Mouse (Mus musculus) lung, embryonic 14.5 days (tissue): Measurements from ENCODE around the gene Gigyf1. TPM values are rescaled to one million over a fixed set of nuclear protein-coding genes. Genes with fewer than 3 reads are reported as not detected.

Source experiments
- ATAC-seq: fragments of 200-750 bp; cut with Nextera tagmentation; 2 replicates; pipeline ENCODE4 v1.8.0; 2017; ENCODE audit warnings: mild to moderate bottlenecking, moderate TSS enrichment, moderate library complexity; ENCODE audit not compliant: insufficient read depth
- DNase-seq: peaks from one replicate; pipeline ENCODE4 v3.0.0-alpha.2; 2015
- H3K27ac ChIP-seq: fragments of 300-500 bp; sonication (generic); 2 replicates; pipeline ENCODE4 v1.5.1; 2014; ENCODE audit warnings: low read depth, mild to moderate bottlenecking, moderate library complexity
- H3K27me3 ChIP-seq: fragments of 300-500 bp; sonication (generic); 2 replicates; pipeline ENCODE4 v1.6.1; 2014; ENCODE audit warnings: low read length, control low read depth; ENCODE audit not compliant: insufficient read depth
- H3K36me3 ChIP-seq: fragments of 300-500 bp; sonication (generic); 2 replicates; pipeline ENCODE4 v1.6.1; 2014; ENCODE audit warnings: control low read depth; ENCODE audit not compliant: insufficient read depth
- H3K4me1 ChIP-seq: fragments of 300-500 bp; sonication (generic); 2 replicates; pipeline ENCODE4 v1.6.1; 2014; ENCODE audit warnings: antibody characterized with exemption, control low read depth; ENCODE audit not compliant: insufficient read depth
- H3K4me2 ChIP-seq: fragments of 300-500 bp; sonication (generic); 2 replicates; pipeline ENCODE4 v1.6.1; 2014; ENCODE audit warnings: mild to moderate bottlenecking
- H3K4me3 ChIP-seq: fragments of 300-500 bp; sonication (generic); 2 replicates; pipeline ENCODE4 v1.5.1; 2014; ENCODE audit warnings: low read depth, low read length
- H3K9ac ChIP-seq: fragments of 300-500 bp; sonication (generic); 2 replicates; pipeline ENCODE4 v1.6.1; 2014
- H3K9me3 ChIP-seq: fragments of 300-500 bp; sonication (generic); 2 replicates; pipeline ENCODE4 v1.6.1; 2016; ENCODE audit warnings: low read depth, low read length, control low read depth
- CTCF ChIP-seq: IDR thresholded peaks from 2 replicates; pipeline ENCODE4 v1.5.1; 2016; ENCODE audit warnings: antibody characterized with exemption, low read depth
- WGBS: fragments of 180-500 bp; shearing (Covaris S2); extraction: QIAGEN DNeasy Blood & Tissue Kit; methylation state at CpG from one replicate; pipeline ENCODE4 v1.1.7; 2014; 5-methylcytosine and 5-hydroxymethylcytosine counted together
- polyA plus RNA-seq: library from polyadenylated mRNA; unstranded; fragments of >200 nt; fragmentation: Nextera tagmentation; extraction: Ambion mirVana; gene quantifications from 2 replicates; pipeline ENCODE4 v1.2.1, GENCODE M21; 2014

The Gigyf1 gene
- polyA plus RNA-seq, 1 experiment from 2014 or later: 11.1 TPM

GRCm38 (mm10) chr5:137514811-137515210 is 3.5 kb upstream of the Gigyf1 start:
- DNase-seq (no peak), ATAC-seq (no peak)
- Histone ChIP-seq H3K27me3 (no peaks in the 10 kb centered on the region), H3K9ac (no peak overlapping the region), H3K4me1 (0 out of 2 replicates have a peak, but pooled peaks cover 10% of the 10 kb centered on the region), H3K36me3 (peaks cover 34% of the 10 kb centered on the region), H3K9me3 (no peaks in the 10 kb centered on the region), H3K4me3 (no peak overlapping the region), H3K4me2 (no peak overlapping the region), H3K27ac (no peak overlapping the region)
- no peak for TF ChIP-seq CTCF
- WGBS: 72% methylated on average over 3 of the region's 3 CpGs

DNA sequence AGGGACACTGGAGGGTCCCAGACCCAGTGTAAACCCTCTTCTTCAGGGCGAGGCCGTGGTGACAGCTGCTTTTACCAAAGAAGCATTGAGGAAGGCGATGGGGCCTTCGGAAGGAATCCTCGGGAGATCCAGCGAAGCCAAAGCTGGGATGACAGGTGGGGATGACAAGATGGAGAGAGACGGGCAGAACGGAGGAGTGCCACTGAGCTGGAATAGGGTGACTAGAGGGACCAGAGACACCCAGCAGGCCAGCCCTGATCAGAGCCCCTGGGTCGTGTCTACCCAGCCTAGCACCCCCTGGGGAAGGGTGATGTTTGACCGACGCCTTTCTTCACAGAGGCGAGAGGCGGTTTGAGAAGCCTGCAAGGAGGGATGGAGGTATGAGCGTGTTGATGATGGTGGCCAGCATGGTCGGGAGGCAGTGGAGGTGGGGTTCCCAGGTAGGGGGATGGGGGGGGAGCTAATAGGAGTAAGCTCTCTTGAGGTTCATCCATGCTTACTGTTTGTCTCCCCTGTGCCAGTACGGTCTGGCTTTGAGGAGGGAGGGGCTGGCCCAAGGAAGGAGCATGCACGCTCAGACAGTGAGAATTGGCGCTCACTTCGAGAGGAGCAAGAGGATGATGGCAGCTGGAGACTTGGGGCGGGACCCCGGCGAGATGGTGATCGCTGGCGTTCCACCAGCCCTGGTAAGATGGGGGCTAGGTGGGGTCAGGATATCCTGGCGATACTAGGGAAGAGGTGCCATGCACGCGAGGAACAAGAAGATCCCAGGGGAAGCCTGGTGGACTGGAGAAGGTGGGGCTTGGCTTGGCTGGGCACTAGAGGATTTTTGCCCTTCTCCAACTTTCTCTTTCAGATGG is 1.6 kb downstream of the Gigyf1 start:
- Histone ChIP-seq H3K9ac (no peak overlapping the region), H3K4me2 (no peak overlapping the region), H3K36me3 (peaks cover 77% of the 10 kb centered on the region), H3K27ac (no peak overlapping the region), H3K27me3 (no peaks in the 10 kb centered on the region), H3K9me3 (no peaks in the 10 kb centered on the region), H3K4me3 (no peak overlapping the region), H3K4me1 (no peaks in the 10 kb centered on the region)
- ATAC-seq: no peak
- DNase-seq: no peak
- 89% methylated on average over 27 of the region's 27 CpGs for WGBS
- TF ChIP-seq CTCF: no peak

DNA sequence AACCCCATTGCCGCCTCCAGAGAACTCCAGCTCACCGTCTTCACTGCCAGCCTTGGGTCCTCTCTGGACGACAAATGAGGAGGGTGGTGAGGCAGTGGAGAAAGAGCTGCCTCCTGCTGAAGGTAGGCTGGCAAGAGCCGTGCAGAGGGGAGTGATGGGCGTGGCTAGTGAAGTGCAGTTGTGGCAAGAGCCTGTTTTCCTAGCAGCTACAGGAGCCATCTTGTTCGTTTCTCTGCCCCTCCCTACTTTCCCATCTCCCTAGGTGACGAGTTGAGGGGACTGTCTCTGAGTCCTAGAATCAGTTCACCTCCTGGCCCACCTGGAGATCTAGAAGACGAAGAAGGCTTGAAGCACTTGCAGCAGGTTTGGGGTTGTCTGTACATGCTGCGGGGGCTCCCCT is 3.5 kb downstream of the Gigyf1 start:
- H3K9me3 ChIP-seq: no peaks in the 10 kb centered on the region
- no peak overlapping the region for H3K9ac ChIP-seq
- peaks cover 97% of the 10 kb centered on the region for H3K36me3 ChIP-seq
- ATAC-seq (no peak), DNase-seq (no peak)
- no peaks in the 10 kb centered on the region for H3K27me3 ChIP-seq
- no peak overlapping the region for H3K4me3 ChIP-seq
- no peak overlapping the region for H3K4me2 ChIP-seq
- WGBS: 64% methylated on average over 9 of the region's 9 CpGs
- H3K4me1 ChIP-seq: no peaks in the 10 kb centered on the region
- H3K27ac ChIP-seq: no peak overlapping the region
- no peak for TF ChIP-seq CTCF

- H3K4me1 ChIP-seq: no peaks in the 10 kb centered on the region
Measured at GRCm38 (mm10) chr5:137522711-137523110, 4.4 kb downstream of the Gigyf1 start.

DNA sequence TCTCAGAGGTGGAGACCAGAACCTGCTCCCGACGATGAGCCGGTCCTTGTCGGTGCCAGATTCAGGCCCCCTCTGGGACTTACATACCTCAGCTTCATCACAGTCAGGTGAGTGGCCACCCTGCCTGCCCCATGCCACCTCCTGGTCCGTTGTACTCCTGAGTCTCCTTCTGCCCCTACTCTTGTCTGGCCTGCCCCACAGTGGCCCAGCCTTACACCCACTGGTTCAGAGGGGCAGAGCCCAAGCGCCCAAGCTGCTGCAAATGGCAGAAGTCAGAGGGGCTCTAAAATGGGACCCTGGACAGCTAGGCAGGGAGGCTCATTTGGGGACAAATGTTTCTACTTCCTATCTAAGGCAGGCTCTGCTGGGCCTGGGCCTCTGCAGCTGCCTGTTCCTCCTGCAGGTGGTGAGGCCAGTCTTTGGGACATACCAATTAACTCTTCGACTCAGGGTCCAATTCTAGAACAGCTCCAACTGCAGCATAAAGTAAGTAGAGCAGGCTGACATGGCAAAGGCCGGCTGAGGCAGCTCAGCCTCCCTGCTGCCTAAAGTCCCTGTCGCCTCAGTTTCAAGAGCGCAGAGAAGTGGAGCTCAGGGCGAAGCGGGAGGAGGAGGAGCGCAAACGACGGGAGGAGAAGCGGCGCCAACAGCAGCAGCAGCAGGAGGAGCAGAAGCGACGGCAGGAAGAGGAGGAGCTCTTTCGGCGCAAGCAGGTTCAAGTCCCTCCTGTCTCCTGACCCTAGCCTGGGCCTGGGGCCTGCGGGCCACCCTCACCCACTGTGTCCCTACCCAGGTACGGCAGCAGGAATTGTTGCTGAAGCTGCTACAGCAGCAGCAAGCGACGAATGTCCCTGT is 5.3 kb downstream of the Gigyf1 start:
- no peak; the same call in 1 of the 2 replicates for TF ChIP-seq CTCF
- DNase-seq (no peak), ATAC-seq (no peak)
- H3K27ac ChIP-seq: no peak overlapping the region
- H3K4me3 ChIP-seq: no peak overlapping the region
- H3K9me3 ChIP-seq: no peaks in the 10 kb centered on the region
- H3K9ac ChIP-seq: no peak overlapping the region
- no peak overlapping the region for H3K4me2 ChIP-seq
- H3K36me3 ChIP-seq: peaks cover 100% of the 10 kb centered on the region
- H3K4me1 ChIP-seq: no peaks in the 10 kb centered on the region
- no peaks in the 10 kb centered on the region for H3K27me3 ChIP-seq
- WGBS: 75% methylated on average over 25 of the region's 25 CpGs

More at GRCm38 (mm10) chr5:137522711-137523110, 4.4 kb downstream of the Gigyf1 start:
- H3K4me3 ChIP-seq: no peak overlapping the region
- H3K4me2 ChIP-seq: no peak overlapping the region
- peaks cover 99% of the 10 kb centered on the region for H3K36me3 ChIP-seq
- DNase-seq (no peak), ATAC-seq (no peak)
- no peaks in the 10 kb centered on the region for H3K27me3 ChIP-seq
- H3K27ac ChIP-seq: no peak overlapping the region
- H3K9ac ChIP-seq: no peak overlapping the region
- WGBS: 76% methylated on average over 11 of the region's 11 CpGs
- no peak for TF ChIP-seq CTCF
- H3K9me3 ChIP-seq: no peaks in the 10 kb centered on the region

- TF ChIP-seq CTCF: no peak
- ATAC-seq (no peak), DNase-seq (no peak)
- no peak overlapping the region for H3K9ac ChIP-seq
- H3K9me3 ChIP-seq: no peaks in the 10 kb centered on the region
- 82% methylated on average over 8 of the region's 8 CpGs for WGBS
- peaks cover 100% of the 10 kb centered on the region for H3K36me3 ChIP-seq
- H3K27ac ChIP-seq: no peak overlapping the region
- H3K4me2 ChIP-seq: no peak overlapping the region
- no peaks in the 10 kb centered on the region for H3K4me1 ChIP-seq
- H3K27me3 ChIP-seq: no peaks in the 10 kb centered on the region
- no peak overlapping the region for H3K4me3 ChIP-seq
Measured at GRCm38 (mm10) chr5:137524251-137524515, 5.8 kb downstream of the Gigyf1 start.

- Histone ChIP-seq H3K4me3 (no peak overlapping the region), H3K4me2 (no peak overlapping the region), H3K27me3 (no peaks in the 10 kb centered on the region), H3K27ac (no peak overlapping the region), H3K36me3 (peaks cover 100% of the 10 kb centered on the region), H3K9me3 (no peaks in the 10 kb centered on the region), H3K4me1 (no peaks in the 10 kb centered on the region), H3K9ac (no peak overlapping the region)
- DNase-seq (no peak), ATAC-seq (no peak)
- TF ChIP-seq CTCF: no peak
- 76% methylated on average over 13 of the region's 13 CpGs for WGBS
Measured at GRCm38 (mm10) chr5:137524671-137525070, 6.3 kb downstream of the Gigyf1 start.
